Mouse (Mus musculus): ENCODE measurements around the gene Myo18a. TPM values are rescaled to one million over a fixed set of nuclear protein-coding genes. Genes with fewer than 3 reads are reported as not detected.

Gene Myo18a
- polyA plus RNA-seq, 1 experiment from 2014 or later, result 166 TPM

- DNase-seq (ENCODE audit: low read depth, low spot score) (no peak), ATAC-seq (no peak)
- ChIA-PET CTCF (no interaction called here), POLR2A (no interaction called here)
- in situ Hi-C loops (cut with MboI; ENCODE audit: low pct_unique_long_range_greater_than_20kb), result no loop called here
- no peaks in the 10 kb centered on the region for H3K27me3 ChIP-seq
- no peak for TF ChIP-seq CTCF (IDR thresholded peaks at IDR 0.05)
Observed at GRCm38 (mm10) chr11:77843906-77844200, 80.8 kb downstream of the Myo18a start.

- no peaks in the 10 kb centered on the region for H3K27me3 ChIP-seq
- DNase-seq (ENCODE audit: low read depth, low spot score), result no peak
- CTCF ChIA-PET, result interaction anchor here (1.3 kb wide), 1 partner anchor 19 kb away, joined by 3 read pairs; no protein-coding TSS in a partner anchor
- in situ Hi-C loops (cut with MboI; ENCODE audit: low pct_unique_long_range_greater_than_20kb), result no loop called here
- no peak for ATAC-seq
- POLR2A ChIA-PET, result no interaction called here
- no peak for TF ChIP-seq CTCF (IDR thresholded peaks at IDR 0.05)
Observed at GRCm38 (mm10) chr11:77847599-77848128, 84.6 kb downstream of the Myo18a start.

- ChIA-PET CTCF (interaction anchor here (1.3 kb wide), 2 partner anchors 19 to 21 kb away, joined by 3 read pairs; no protein-coding TSS in a partner anchor), POLR2A (no interaction called here)
- H3K27me3 ChIP-seq, result no peaks in the 10 kb centered on the region
- no peak for TF ChIP-seq CTCF (IDR thresholded peaks at IDR 0.05)
- no peak for ATAC-seq
- in situ Hi-C loops (cut with MboI; ENCODE audit: low pct_unique_long_range_greater_than_20kb), result no loop called here
- no peak for DNase-seq (ENCODE audit: low read depth, low spot score)
Observed at GRCm38 (mm10) chr11:77848131-77848530, 85.1 kb downstream of the Myo18a start.

- ChIA-PET POLR2A (interaction anchor here (0.9 kb wide), 1 partner anchor 21 kb away, joined by 4 read pairs; no protein-coding TSS in a partner anchor), CTCF (interaction anchor here (1.3 kb wide), 2 partner anchors 18 to 22 kb away, joined by 3 read pairs; no protein-coding TSS in a partner anchor)
- DNase-seq (ENCODE audit: low read depth, low spot score), result no peak
- no peak for TF ChIP-seq CTCF (IDR thresholded peaks at IDR 0.05)
- H3K27me3 ChIP-seq, result no peaks in the 10 kb centered on the region
- ATAC-seq, result no peak
- in situ Hi-C loops (cut with MboI; ENCODE audit: low pct_unique_long_range_greater_than_20kb), result no loop called here
Observed at GRCm38 (mm10) chr11:77849151-77849550, 86.1 kb downstream of the Myo18a start.

GRCm38 (mm10) chr11:77850401-77851244 is 87.6 kb downstream of the Myo18a start:
- H3K27me3 ChIP-seq, result no peaks in the 10 kb centered on the region
- ChIA-PET CTCF (interaction anchor here (1.8 kb wide), 1 partner anchor 116 kb away, joined by 6 read pairs; no protein-coding TSS in a partner anchor), POLR2A (interaction anchor here (0.6 to 0.7 kb wide), 2 partner anchors 9 to 541 kb away, joined by 3 to 4 read pairs; no protein-coding TSS in a partner anchor)
- no peak for ATAC-seq
- in situ Hi-C loops (cut with MboI; ENCODE audit: low pct_unique_long_range_greater_than_20kb), result no loop called here
- TF ChIP-seq CTCF (IDR thresholded peaks at IDR 0.05), result no peak
- DNase-seq (ENCODE audit: low read depth, low spot score), result no peak

- CTCF ChIA-PET, result interaction anchor here (0.9 to 2.1 kb wide), 3 partner anchors 115 to 151 kb away, joined by 3 to 7 read pairs (median 6); no protein-coding TSS in a partner anchor
- no peak for TF ChIP-seq CTCF (IDR thresholded peaks at IDR 0.05)
- DNase-seq (ENCODE audit: low read depth, low spot score) (no peak), ATAC-seq (no peak)
- in situ Hi-C loops (cut with MboI; ENCODE audit: low pct_unique_long_range_greater_than_20kb), result no loop called here
- POLR2A ChIA-PET, result no interaction called here
- H3K27me3 ChIP-seq, result no peaks in the 10 kb centered on the region
Observed at GRCm38 (mm10) chr11:77851483-77852010, 88.5 kb downstream of the Myo18a start.

- DNase-seq (ENCODE audit: low read depth, low spot score) (no peak), ATAC-seq (no peak)
- ChIA-PET POLR2A (interaction anchor here (0.7 kb wide), 1 partner anchor 20 kb away, joined by 3 read pairs; no protein-coding TSS in a partner anchor), CTCF (interaction anchor here (0.9 to 2.1 kb wide), 2 partner anchors 114 to 152 kb away, joined by 3 to 7 read pairs; no protein-coding TSS in a partner anchor)
- H3K27me3 ChIP-seq, result no peaks in the 10 kb centered on the region
- TF ChIP-seq CTCF (IDR thresholded peaks at IDR 0.05), result no peak
- in situ Hi-C loops (cut with MboI; ENCODE audit: low pct_unique_long_range_greater_than_20kb), result no loop called here
Observed at GRCm38 (mm10) chr11:77852195-77852594, 89.1 kb downstream of the Myo18a start.

GRCm38 (mm10) chr11:77852941-77853668 is 90.1 kb downstream of the Myo18a start:
- POLR2A ChIA-PET, result interaction anchor here (1.1 kb wide), 1 partner anchor 22 kb away, joined by 5 read pairs; no protein-coding TSS in a partner anchor
- CTCF ChIA-PET, result interaction anchor here (2.1 kb wide), 1 partner anchor 113 kb away, joined by 7 read pairs; no protein-coding TSS in a partner anchor
- TF ChIP-seq CTCF (IDR thresholded peaks at IDR 0.05), result no peak
- no peak for DNase-seq (ENCODE audit: low read depth, low spot score)
- in situ Hi-C loops (cut with MboI; ENCODE audit: low pct_unique_long_range_greater_than_20kb), result no loop called here
- H3K27me3 ChIP-seq, result no peaks in the 10 kb centered on the region
- ATAC-seq, result no peak

GRCm38 (mm10) chr11:77854641-77855040 is 91.6 kb downstream of the Myo18a start:
- DNase-seq (ENCODE audit: low read depth, low spot score), result no peak
- no peak for TF ChIP-seq CTCF (IDR thresholded peaks at IDR 0.05)
- CTCF ChIA-PET, result no interaction called here
- no peak for ATAC-seq
- POLR2A ChIA-PET, result interaction anchor here (0.7 kb wide), 1 partner anchor 112 kb away, joined by 3 read pairs; no protein-coding TSS in a partner anchor
- in situ Hi-C loops (cut with MboI; ENCODE audit: low pct_unique_long_range_greater_than_20kb), result no loop called here
- H3K27me3 ChIP-seq, result no peaks in the 10 kb centered on the region

- TF ChIP-seq CTCF (IDR thresholded peaks at IDR 0.05), result no peak
- CTCF ChIA-PET, result no interaction called here
- ATAC-seq (no peak), DNase-seq (ENCODE audit: low read depth, low spot score) (no peak)
- POLR2A ChIA-PET, result no interaction called here
- no peaks in the 10 kb centered on the region for H3K27me3 ChIP-seq
- in situ Hi-C loops (cut with MboI; ENCODE audit: low pct_unique_long_range_greater_than_20kb), result no loop called here
Observed at GRCm38 (mm10) chr11:77855396-77855795, 92.3 kb downstream of the Myo18a start.
